Mouse (Mus musculus): ENCODE results near the gene Slc35a2. TPM values are rescaled to one million over a fixed set of nuclear protein-coding genes. Genes with fewer than 3 reads are reported as not detected.
"Not testable (repeated sequence)": the region's sequence is repeated elsewhere in the genome, so short reads cannot be mapped to it uniquely, and the experiment has no call there.

Slc35a2 gene
- total RNA-seq, 2 experiments from 2014 or later, result 31.9 to 39.6 TPM

DNA sequence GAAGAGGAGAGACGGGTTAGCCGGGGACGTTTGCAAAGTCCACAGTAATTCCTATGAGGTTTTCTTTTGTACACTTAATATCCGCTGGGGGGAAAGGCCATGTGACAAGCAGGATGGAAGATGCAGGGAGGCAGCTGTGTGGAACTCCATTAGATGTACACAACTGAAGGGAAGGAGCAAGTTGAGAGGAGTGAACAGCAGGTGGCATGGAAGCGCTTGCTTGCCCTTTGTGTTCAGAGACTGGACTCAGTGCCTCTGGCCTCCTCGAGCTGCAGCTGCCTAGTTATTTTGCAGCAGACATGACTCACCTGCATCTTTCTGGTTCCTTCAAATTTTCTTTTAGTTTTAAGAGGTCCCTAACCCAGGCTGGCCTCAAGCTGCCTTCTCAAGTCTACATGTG is 26.6 kb downstream of the Slc35a2 start:
- intact Hi-C loops (cut with DNase I), result loop anchor here (10.0 kb wide), 1 partner anchor 194 kb away; no protein-coding TSS in a partner anchor
- no peak overlapping the region for H3K4me3 ChIP-seq
- DNase-seq (ENCODE audit: extremely low spot score in 1 of 2, low spot score in 2 of 2), result no peak
- H3K27ac ChIP-seq, result no peak overlapping the region
- no peak; the same call in 1 of the 2 replicates for TF ChIP-seq CTCF (IDR thresholded peaks at IDR 0.05)

DNA sequence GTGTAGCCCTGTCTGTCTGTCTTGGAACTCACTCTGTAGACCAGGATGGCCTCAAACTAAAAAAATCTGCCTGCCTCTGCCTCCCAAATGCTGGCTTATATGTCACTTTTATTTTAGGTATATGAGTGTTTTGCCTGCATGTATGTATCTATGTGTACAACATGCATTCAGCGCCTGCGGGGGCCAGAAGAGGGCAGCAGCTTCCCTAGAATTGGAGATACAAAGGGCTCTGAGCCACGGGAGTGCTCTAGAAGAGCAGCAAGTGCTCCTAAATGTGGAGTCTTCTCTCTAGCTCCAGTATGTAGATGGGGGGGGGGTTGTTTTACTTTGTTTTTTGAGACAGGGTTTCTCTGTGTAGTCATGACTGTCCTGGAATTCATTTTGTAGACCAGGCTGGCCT is 31.8 kb downstream of the Slc35a2 start:
- intact Hi-C loops (cut with DNase I), result loop anchor here (5.0 to 10.0 kb wide), 2 partner anchors 102 to 189 kb away; partner anchors contain the start of gene Glod5
- not testable (repeated sequence) for H3K4me3 ChIP-seq; H3K27ac ChIP-seq; DNase-seq (ENCODE audit: extremely low spot score in 1 of 2, low spot score in 2 of 2)
- peak; percentile 15 for TF ChIP-seq CTCF (IDR thresholded peaks at IDR 0.05)

GRCm38 (mm10) chrX:7917960-7918359 is 34.1 kb downstream of the Slc35a2 start:
- not testable (repeated sequence) for DNase-seq (ENCODE audit: extremely low spot score in 1 of 2, low spot score in 2 of 2); H3K27ac ChIP-seq; H3K4me3 ChIP-seq
- intact Hi-C loops (cut with DNase I), result loop anchor here (5.0 to 10.0 kb wide), 2 partner anchors 99 to 187 kb away; partner anchors contain the start of gene Glod5

DNA sequence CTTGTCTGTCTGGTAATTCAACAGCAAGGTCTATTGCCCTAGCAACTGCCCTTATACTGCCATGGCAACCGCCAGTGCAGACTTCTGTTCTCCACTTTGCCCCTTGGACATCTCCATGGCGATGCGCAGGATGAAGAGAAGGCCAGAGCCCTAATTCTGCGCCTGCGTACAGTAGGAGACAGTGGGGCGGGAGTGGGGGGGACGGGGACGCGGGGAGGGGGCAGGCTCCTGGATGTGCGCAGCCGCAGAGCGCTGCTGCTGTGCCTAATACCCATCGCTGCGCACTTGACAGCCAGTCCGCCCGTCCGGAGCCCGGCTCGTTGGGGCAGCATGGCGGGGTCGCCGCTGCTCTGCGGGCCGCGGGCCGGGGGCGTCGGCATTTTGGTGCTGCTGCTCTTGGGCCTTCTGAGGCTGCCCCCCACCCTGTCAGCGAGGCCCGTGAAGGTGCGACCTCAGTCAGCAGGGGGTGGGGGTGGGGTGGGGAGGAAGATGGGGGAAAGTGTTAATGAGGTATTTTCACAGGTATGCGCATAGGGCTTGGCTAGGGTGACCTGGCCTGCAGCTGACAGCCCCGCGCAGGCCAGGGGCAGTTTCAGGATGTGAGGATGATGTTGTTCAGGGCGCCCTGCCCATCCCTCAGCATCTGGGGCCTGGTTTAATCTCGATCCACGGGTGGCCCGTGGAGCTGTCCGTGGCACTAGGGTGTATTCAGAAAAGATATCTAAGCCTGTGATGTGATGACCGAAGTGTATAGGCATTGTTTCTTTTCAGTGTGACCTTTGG is 36.0 kb downstream of the Slc35a2 start, which contains the start of gene Pcsk1n:
TSS of gene Pcsk1n (plus strand) at position 222 of the 783 bp plus-strand sequence.
- peak; percentile 40 to 46 for DNase-seq (ENCODE audit: extremely low spot score in 1 of 2, low spot score in 2 of 2)
- intact Hi-C loops (cut with DNase I), result loop anchor here (5.0 to 10.0 kb wide), 2 partner anchors 98 to 185 kb away; partner anchors contain the start of gene Glod5
- TF ChIP-seq CTCF (IDR thresholded peaks at IDR 0.05), result no peak
- H3K27ac ChIP-seq, result peak within 1 kb of the TSS; percentile 81
- peak within 1 kb of the TSS; percentile 53 for H3K4me3 ChIP-seq

- peak in 1 of 2 experiments; percentile 35 for DNase-seq (ENCODE audit: extremely low spot score in 1 of 2, low spot score in 2 of 2)
- no peak overlapping the region for H3K27ac ChIP-seq
- intact Hi-C loops (cut with DNase I), result no loop called here
Observed at GRCm38 (mm10) chrX:7922032-7922431, 38.2 kb downstream of the Slc35a2 start.

GRCm38 (mm10) chrX:7926266-7926665 is 42.4 kb downstream of the Slc35a2 start:
- no peak for DNase-seq (ENCODE audit: extremely low spot score in 1 of 2, low spot score in 2 of 2)
- no peak for TF ChIP-seq CTCF (IDR thresholded peaks at IDR 0.05)
- Histone ChIP-seq H3K4me3 (no peak overlapping the region), H3K27ac (no peak overlapping the region)
- intact Hi-C loops (cut with DNase I), result no loop called here

More at GRCm38 (mm10) chrX:7922032-7922431, 38.2 kb downstream of the Slc35a2 start:
- peak overlapping the region; percentile 53 for H3K4me3 ChIP-seq
- TF ChIP-seq CTCF (IDR thresholded peaks at IDR 0.05), result no peak

GRCm38 (mm10) chrX:7927116-7927515 is 43.3 kb downstream of the Slc35a2 start:
- Histone ChIP-seq H3K4me3 (no peak overlapping the region), H3K27ac (no peak overlapping the region)
- DNase-seq (ENCODE audit: extremely low spot score in 1 of 2, low spot score in 2 of 2), result no peak
- no peak for TF ChIP-seq CTCF (IDR thresholded peaks at IDR 0.05)
- intact Hi-C loops (cut with DNase I), result no loop called here

DNA sequence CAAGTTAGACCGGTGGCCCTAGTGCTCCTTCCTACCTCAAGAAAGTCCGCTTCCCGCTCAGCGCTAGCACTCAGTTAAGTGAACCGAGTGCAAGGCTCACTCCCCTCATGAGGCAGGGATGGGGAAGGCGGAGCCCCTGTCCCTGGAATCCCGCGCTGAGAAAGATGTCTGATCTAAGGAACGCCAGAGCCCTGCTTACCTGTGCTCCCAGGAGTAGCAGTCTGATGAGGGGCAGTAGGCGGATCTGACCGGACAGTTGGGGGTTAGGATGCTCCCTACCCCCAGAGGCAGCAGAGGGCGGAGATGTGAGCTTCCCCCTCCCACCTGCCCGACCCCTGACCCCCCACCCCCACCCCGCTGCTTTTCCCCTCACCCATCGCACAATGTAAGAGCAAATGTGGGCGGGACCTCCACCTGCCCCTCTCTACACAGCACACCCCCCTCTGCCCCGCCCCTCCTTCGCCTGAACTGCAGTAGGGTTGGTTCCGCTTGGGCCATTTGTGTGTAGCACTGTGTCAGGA is 44.5 kb downstream of the Slc35a2 start, which contains the start of gene Eras:
TSS of gene Eras (minus strand) at position 338 of the 521 bp plus-strand sequence.
- intact Hi-C loops (cut with DNase I), result no loop called here
- H3K27ac ChIP-seq, result no peak within 1 kb of the TSS

DNA sequence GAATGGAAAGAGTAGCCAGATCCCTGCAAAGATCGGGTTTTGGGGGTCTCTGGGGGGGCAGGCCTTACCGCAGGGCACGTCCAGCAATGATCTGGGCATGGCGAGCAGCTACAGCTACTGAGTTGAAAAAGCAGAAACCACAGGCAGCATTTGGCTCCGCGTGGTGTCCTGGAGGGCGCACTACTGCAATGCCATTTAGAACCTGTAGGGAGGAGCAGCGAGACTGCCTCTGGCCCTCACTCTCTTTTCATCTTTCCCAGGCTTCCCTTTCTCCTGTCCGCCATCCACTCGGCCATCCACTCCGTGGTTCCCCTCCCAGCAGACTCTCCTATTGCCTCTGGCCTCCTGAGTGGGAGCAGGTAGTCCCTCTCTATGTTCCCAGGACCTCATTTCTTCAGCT is 53.0 kb downstream of the Slc35a2 start:
- Histone ChIP-seq H3K27ac (no peak overlapping the region), H3K4me3 (no peak overlapping the region)
- DNase-seq (ENCODE audit: extremely low spot score in 1 of 2, low spot score in 2 of 2), result no peak
- no peak; the same call in none of the 2 replicates for TF ChIP-seq CTCF (IDR thresholded peaks at IDR 0.05)
- intact Hi-C loops (cut with DNase I), result no loop called here

More for the DNA sequence above, 44.5 kb downstream of the Slc35a2 start, which contains the start of gene Eras:
- no peak within 1 kb of the TSS for H3K4me3 ChIP-seq
- no peak for TF ChIP-seq CTCF (IDR thresholded peaks at IDR 0.05)
- no peak for DNase-seq (ENCODE audit: extremely low spot score in 1 of 2, low spot score in 2 of 2)

DNA sequence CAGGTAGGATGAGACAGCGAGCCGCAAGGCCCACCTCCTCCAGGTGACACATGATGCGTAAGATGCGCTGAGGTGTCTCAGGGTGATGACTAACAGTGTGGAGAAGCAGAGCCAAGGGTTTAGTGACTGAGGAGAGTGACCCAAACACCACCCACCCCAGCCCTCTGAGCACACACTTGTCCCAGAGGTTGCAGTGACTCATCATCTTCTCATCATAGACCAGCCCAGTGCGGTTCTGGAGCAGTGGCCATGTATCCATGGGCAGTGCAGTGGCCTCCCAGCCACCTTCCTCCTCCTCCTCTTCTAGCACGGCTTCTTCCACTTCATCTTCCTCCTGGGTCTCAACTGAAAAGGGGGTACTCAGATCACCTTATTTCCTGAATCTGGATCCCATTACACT is 53.8 kb downstream of the Slc35a2 start:
- no peak overlapping the region for H3K27ac ChIP-seq

More for the DNA sequence above, 53.8 kb downstream of the Slc35a2 start:
- H3K4me3 ChIP-seq, result no peak overlapping the region
- intact Hi-C loops (cut with DNase I), result no loop called here
- no peak for TF ChIP-seq CTCF (IDR thresholded peaks at IDR 0.05)
- no peak for DNase-seq (ENCODE audit: extremely low spot score in 1 of 2, low spot score in 2 of 2)

Other genes with a start within 250 kb of the Slc35a2 start
- 1,000 to 10,000 TPM; 1,746 to 1,868 TPM for gene Syp, start 245.6 kb upstream of the Slc35a2 start, total RNA-seq (2021)
- 1 to 10 TPM; 1.1 to 2.4 TPM for gene Prickle3, start 226.8 kb upstream of the Slc35a2 start, total RNA-seq (2021)
- 1 to 10 TPM; 6.5 to 8.8 TPM for gene Plp2, start 212.6 kb upstream of the Slc35a2 start, total RNA-seq (2021)
- gene Magix, start 202.8 kb upstream of the Slc35a2 start, total RNA-seq (2021), result under 1 TPM; 0.16 to 0.43 TPM
- 10 to 100 TPM; 32.9 to 34.5 TPM for gene Gpkow, start 186.9 kb upstream of the Slc35a2 start, total RNA-seq (2021)
- gene Wdr45, start 169.7 kb upstream of the Slc35a2 start, total RNA-seq (2021), result 10 to 100 TPM; 61.0 to 68.9 TPM
- not detected for gene Gm45208, start 161.8 kb upstream of the Slc35a2 start, total RNA-seq (2021)
- gene Praf2, start 155.6 kb upstream of the Slc35a2 start, total RNA-seq (2021), result 10 to 100 TPM; 88.9 to 92.7 TPM
- 10 to 100 TPM; 26.3 TPM for gene Ccdc120, start 133.1 kb upstream of the Slc35a2 start, total RNA-seq (2021)
- gene Tfe3, start 121.5 kb upstream of the Slc35a2 start, total RNA-seq (2021), result 10 to 100 TPM; 30.9 to 35.1 TPM
- 100 to 1,000 TPM; 109 to 113 TPM for gene Gripap1, start 94.3 kb upstream of the Slc35a2 start, total RNA-seq (2021)
- 1 to 10 TPM; 7.7 to 9.3 TPM for gene Kcnd1, start 61.7 kb upstream of the Slc35a2 start, total RNA-seq (2021)
- gene Otud5, start 42.7 kb upstream of the Slc35a2 start, total RNA-seq (2021), result 10 to 100 TPM; 76.4 to 84.1 TPM
- 10 to 100 TPM; 53.6 to 56.3 TPM for gene Pim2, start 5.8 kb upstream of the Slc35a2 start, total RNA-seq (2021)
- gene Pqbp1, start 15.2 kb downstream of the Slc35a2 start, total RNA-seq (2021), result 10 to 100 TPM; 80.5 to 83.6 TPM
- gene Timm17b, start 15.3 kb downstream of the Slc35a2 start, total RNA-seq (2021), result 10 to 100 TPM; 19.3 to 27.4 TPM
- not detected for gene Gm10491, start 23.8 kb downstream of the Slc35a2 start, total RNA-seq (2021)
- not detected for gene Gm10490, start 25.5 kb downstream of the Slc35a2 start, total RNA-seq (2021)
- 100 to 1,000 TPM; 463 to 503 TPM for gene Pcsk1n, start 35.8 kb downstream of the Slc35a2 start, total RNA-seq (2021)
- not detected for gene Eras, start 44.6 kb downstream of the Slc35a2 start, total RNA-seq (2021)
- 10 to 100 TPM; 50.3 to 52.7 TPM for gene Hdac6, start 63.9 kb downstream of the Slc35a2 start, total RNA-seq (2021)
- gene Gata1, start 94.0 kb downstream of the Slc35a2 start, total RNA-seq (2021), result not detected
- gene Glod5, start 134.5 kb downstream of the Slc35a2 start, total RNA-seq (2021), result under 1 TPM; 0.75 to 0.94 TPM
- 10 to 100 TPM; 22.5 to 27.1 TPM for gene Suv39h1, start 190.7 kb downstream of the Slc35a2 start, total RNA-seq (2021)
- gene Was, start 206.5 kb downstream of the Slc35a2 start, total RNA-seq (2021), result 1 to 10 TPM; 1.5 to 1.9 TPM
- 100 to 1,000 TPM; 190 to 220 TPM for gene Wdr13, start 248.9 kb downstream of the Slc35a2 start, total RNA-seq (2021)

All from left cerebral cortex, adult 2 months (tissue).